Mouse (Mus musculus) heart, postnatal 0 days (tissue): ENCODE results near the gene Adra2b.

Experiments
- CTCF ChIP-seq: IDR thresholded peaks from 2 replicates; pipeline ENCODE4 v1.5.1; 2016; ENCODE audit warnings: antibody characterized with exemption, control low read depth, low read depth
- EP300 ChIP-seq: IDR thresholded peaks from 2 replicates; pipeline ENCODE4 v1.6.1; 2016; ENCODE audit warnings: antibody characterized with exemption, low read depth

GRCm38 (mm10) chr2:127375759-127376341 is 12.8 kb downstream of the Adra2b start:
- TF ChIP-seq CTCF (peak; percentile 38), EP300 (no peak)
